Mouse (Mus musculus): ENCODE measurements around the gene Usp2.
"Not testable (repeated sequence)": the region's sequence is repeated elsewhere in the genome, so short reads cannot be mapped to it uniquely, and the experiment has no call there.

Gene Usp2

DNA sequence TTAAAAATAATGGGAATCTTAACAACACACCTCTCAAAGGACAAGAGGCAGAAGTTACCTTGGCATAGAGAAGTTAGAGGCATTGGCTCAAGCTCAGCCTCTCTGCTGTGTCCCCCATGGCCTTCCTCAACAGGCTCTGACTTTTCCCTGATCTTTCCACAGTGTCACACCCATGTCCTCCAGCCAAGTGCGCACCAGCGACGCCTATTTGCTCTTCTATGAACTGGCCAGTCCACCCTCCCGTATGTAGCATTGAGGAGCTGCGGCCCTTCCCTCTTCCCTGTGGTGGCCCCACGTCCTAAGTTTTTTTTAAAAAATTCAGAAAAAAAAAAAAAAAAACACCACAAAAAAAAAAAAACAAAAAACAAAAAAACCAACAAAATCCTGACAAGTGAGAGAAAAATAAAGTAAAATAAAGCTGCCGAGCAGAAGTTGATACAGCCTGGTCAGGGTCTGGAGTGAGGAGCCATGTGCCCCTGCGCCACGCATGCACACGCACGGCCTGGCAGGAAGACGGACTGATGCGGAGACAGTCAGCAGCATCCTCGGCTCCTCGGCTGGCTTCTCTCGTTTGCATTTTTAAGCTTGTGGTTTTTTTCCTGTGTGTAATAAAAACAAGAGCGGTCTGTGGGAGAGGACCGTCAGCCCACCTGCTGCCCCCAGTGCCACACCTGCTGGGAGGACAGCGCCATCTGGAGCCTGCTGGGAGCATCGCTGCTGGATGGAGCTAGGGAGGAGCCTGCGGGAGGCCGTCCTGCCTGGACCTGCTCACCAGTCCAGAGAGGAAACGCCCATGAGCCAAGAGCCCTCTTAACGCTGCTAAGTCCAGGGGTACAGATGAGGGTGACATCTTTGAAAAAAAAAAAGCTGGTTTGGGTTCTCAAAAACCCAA, 27.0 kb downstream of the Usp2 start:
- peak; percentile 71 for DNase-seq (ENCODE audit: low spot score)

GRCm38 (mm10) chr9:44094737-44095136, 27.9 kb downstream of the Usp2 start:
- DNase-seq (ENCODE audit: low spot score): no peak

GRCm38 (mm10) chr9:44095781-44096180, 29.0 kb downstream of the Usp2 start:
- no peak for DNase-seq (ENCODE audit: low spot score)

DNA sequence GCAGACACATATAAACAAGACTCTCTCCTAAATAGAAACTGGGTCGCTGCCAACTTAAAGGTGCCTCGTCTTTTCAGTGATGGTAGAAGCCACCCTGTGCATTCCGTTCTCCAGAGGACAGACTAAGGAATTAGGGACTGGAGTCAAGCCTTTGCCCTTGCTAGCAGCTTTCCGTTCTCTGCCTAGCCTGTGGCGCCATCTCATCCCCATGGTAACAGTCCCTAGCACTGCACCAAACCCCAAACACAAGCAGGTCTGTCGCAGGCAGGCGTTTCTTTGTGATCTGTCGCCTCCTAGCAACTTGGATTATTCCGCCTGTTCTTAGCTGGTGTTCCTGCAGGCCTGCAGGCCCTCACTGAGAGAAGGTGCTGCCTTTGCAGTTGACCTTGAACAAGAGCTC, 29.7 kb downstream of the Usp2 start:
- DNase-seq (ENCODE audit: low spot score): no peak

DNA sequence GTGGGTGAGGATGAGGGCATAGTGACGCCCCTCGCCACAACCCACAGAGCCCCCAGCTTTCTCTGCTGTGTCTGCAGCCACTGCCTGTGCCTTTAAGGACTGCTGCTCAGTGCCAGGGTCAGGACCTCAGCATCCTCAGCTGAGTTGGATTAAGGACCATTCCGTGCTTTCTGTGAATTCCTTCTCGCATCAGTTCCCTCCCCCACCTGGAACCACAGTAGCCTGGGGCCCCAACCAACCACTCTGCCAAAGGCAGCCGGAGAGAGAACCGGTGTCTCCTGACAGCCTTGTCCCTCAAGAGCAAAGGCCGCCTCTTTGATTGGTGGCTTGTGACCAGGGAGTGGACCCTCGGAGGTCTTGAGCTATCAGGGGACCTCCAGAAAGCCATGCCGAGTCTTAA, 34.7 kb downstream of the Usp2 start, which contains the start of gene Mfrp:
Gene Mfrp (plus strand): TSS at position 240 of the 400 bp plus-strand sequence.
- no peak for DNase-seq (ENCODE audit: low spot score)

DNA sequence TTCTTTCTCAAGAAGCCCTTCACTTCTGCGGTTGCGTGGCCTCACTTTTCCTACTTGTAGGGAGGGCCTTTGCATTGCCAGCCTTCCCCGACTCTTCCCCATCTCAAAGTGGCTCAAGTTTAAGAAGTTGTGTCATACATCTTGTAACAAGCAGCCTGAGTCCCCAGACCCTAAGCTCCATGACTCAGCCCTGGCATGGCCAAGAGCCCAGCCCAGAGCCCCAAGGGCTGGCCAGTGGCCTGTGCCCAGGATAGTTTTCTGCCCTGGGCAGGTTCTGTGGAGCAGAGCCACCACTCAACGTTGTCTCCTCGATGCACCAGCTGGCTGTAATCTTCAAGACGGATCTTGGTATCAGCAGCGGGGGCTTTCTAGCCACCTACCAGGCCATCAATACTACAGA, 38.1 kb downstream of the Usp2 start:
- DNase-seq (ENCODE audit: low spot score): no peak

GRCm38 (mm10) chr9:44105781-44106180, 39.0 kb downstream of the Usp2 start:
- no peak for DNase-seq (ENCODE audit: low spot score)

- DNase-seq (ENCODE audit: low spot score): no peak
Measured at GRCm38 (mm10) chr9:44106182-44106581, 39.4 kb downstream of the Usp2 start.

DNA sequence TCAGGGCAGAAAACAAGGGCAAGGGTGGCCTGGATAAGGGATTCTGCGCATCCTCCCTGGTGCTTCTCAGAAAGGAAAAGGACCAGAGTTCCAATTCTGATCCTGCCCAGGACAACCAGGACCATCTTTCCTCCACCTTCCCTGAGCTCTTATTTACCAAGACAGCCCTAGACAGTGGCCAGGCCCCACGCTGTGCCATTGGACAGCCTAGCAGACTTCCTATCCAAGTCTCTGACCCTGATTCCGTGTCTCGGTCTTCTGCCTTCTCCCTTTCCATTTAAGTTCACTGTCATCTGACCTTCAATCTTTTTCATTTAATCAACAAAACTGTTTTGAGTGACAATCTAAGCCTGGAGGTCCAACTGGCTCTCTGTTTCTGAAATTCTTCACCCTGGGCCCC, 39.8 kb downstream of the Usp2 start:
- DNase-seq (ENCODE audit: low spot score): no peak

DNA sequence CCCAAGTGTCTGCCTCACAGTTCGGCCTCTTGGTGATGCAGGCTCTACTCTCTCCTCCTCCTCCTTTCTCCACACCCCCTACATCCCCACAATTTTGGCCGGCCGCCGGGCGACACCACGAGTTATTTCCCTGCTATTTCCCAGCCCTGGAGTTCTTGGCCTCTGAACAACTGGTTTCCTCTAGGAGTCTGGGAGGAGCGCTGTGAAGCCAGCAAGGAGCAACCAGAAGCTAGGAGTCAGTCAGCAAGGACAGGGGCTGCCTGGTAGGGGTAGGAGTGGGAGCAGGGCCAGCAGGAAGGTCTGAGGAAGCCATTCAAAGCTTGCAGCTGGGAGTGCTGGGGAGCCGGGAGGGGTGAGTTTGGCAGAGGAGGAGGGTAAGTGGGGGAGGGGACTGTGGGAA, 40.3 kb downstream of the Usp2 start, which contains the start of gene C1qtnf5:
Gene C1qtnf5 (plus strand): TSS at position 136 of the 400 bp plus-strand sequence.
- no peak for DNase-seq (ENCODE audit: low spot score)

- no peak for DNase-seq (ENCODE audit: low spot score)
Measured at GRCm38 (mm10) chr9:44107557-44108179, 40.8 kb downstream of the Usp2 start.

- DNase-seq (ENCODE audit: low spot score): no peak
Measured at GRCm38 (mm10) chr9:44108269-44109055, 41.6 kb downstream of the Usp2 start.

GRCm38 (mm10) chr9:44109360-44110095, 42.7 kb downstream of the Usp2 start:
- no peak for DNase-seq (ENCODE audit: low spot score)

- not testable (repeated sequence) for DNase-seq (ENCODE audit: low spot score)
Measured at GRCm38 (mm10) chr9:44111909-44112308, 45.1 kb downstream of the Usp2 start.

GRCm38 (mm10) chr9:44113105-44113789, 46.4 kb downstream of the Usp2 start, which contains the start of the genes Gm49380 and Rnf26:
Gm49380 (minus strand) TSS chr9:44113500.
Rnf26 (minus strand) TSS chr9:44113517.
- peak; percentile 96 for DNase-seq (ENCODE audit: low spot score)

- DNase-seq (ENCODE audit: low spot score): no peak
Measured at GRCm38 (mm10) chr9:44114453-44114852, 47.6 kb downstream of the Usp2 start.

- no peak for DNase-seq (ENCODE audit: low spot score)
Measured at GRCm38 (mm10) chr9:44115599-44115998, 48.8 kb downstream of the Usp2 start.

- no peak for DNase-seq (ENCODE audit: low spot score)
Measured at GRCm38 (mm10) chr9:44116182-44116581, 49.4 kb downstream of the Usp2 start.

- no peak for DNase-seq (ENCODE audit: low spot score)
Measured at GRCm38 (mm10) chr9:44119011-44119410, 52.2 kb downstream of the Usp2 start.

- no peak for DNase-seq (ENCODE audit: low spot score)
Measured at GRCm38 (mm10) chr9:44119948-44120465, 53.2 kb downstream of the Usp2 start.

DNA sequence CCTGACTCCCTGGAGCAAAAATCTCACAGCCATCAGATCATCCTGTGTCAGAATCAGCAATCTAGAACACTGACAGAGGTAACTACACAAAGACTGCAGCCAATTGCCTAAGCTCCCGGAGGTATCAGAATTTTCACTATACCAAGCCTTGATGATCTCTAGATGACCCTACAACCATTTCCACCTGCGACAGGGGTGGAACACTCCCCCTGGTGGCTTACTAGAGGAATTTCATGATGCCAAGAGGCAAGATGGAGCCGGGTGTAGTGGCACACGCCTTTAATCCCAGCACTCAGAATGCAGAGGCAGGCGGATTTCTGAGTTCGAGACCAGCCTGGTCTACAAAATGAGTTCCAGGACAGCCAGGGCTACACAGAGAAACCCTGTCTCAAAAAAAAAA, 57.5 kb downstream of the Usp2 start:
- no peak for DNase-seq (ENCODE audit: low spot score)

Measured in left cerebral cortex, adult 11 months (tissue).